Mouse (Mus musculus) MEL (cell line): ENCODE measurements around the gene Arrb1.

Source experiments
- CTCF ChIP-seq, 3 experiments: IDR thresholded peaks in 2 of 3; conservative IDR thresholded peaks in 1 of 3; 2 replicates each; pipeline ENCODE4 v1.5.1; 2011 to 2012; ENCODE audit warnings: low read length in 3 of 3, low read depth in 2 of 3, mild to moderate bottlenecking in 2 of 3, improper control_type of control experiment in 1 of 3, inconsistent platforms in 1 of 3, mixed read lengths in 1 of 3, moderate library complexity in 1 of 3; ENCODE audit not compliant: control insufficient read depth in 1 of 3, insufficient read depth in 1 of 3, poor library complexity in 1 of 3, severe bottlenecking in 1 of 3
- EP300 ChIP-seq, 2 experiments: IDR thresholded peaks; 2 replicates each; pipeline ENCODE4 v1.6.1; 2011; ENCODE audit warnings: improper control_type of control experiment in 2 of 2, low read length in 2 of 2, low read depth in 1 of 2, mild to moderate bottlenecking in 1 of 2
- POLR2A ChIP-seq, 2 experiments: IDR thresholded peaks; 2 replicates each; pipeline ENCODE4 v1.6.1; 2011 to 2012; ENCODE audit warnings: low read length in 2 of 2, mild to moderate bottlenecking in 2 of 2, control low read depth in 1 of 2, improper control_type of control experiment in 1 of 2, low read depth in 1 of 2, moderate library complexity in 1 of 2; ENCODE audit not compliant: control insufficient read depth in 1 of 2, insufficient read depth in 1 of 2, poor library complexity in 1 of 2
- POLR2AphosphoS2 ChIP-seq: IDR thresholded peaks from 2 replicates; pipeline ENCODE4 v1.6.1; 2011; ENCODE audit warnings: low read length, improper control_type of control experiment
- TBP ChIP-seq: IDR thresholded peaks from 2 replicates; pipeline ENCODE4 v1.8.0; 2011; ENCODE audit warnings: low read depth, low read length, improper control_type of control experiment
- USF2 ChIP-seq, 2 experiments: IDR thresholded peaks; 2 replicates each; pipeline ENCODE4 v1.6.1; 2011 to 2012; ENCODE audit warnings: improper control_type of control experiment in 2 of 2, low read length in 2 of 2, borderline replicate concordance in 1 of 2, inconsistent platforms in 1 of 2, low read depth in 1 of 2, mild to moderate bottlenecking in 1 of 2; ENCODE audit not compliant: insufficient read depth in 1 of 2

DNA sequence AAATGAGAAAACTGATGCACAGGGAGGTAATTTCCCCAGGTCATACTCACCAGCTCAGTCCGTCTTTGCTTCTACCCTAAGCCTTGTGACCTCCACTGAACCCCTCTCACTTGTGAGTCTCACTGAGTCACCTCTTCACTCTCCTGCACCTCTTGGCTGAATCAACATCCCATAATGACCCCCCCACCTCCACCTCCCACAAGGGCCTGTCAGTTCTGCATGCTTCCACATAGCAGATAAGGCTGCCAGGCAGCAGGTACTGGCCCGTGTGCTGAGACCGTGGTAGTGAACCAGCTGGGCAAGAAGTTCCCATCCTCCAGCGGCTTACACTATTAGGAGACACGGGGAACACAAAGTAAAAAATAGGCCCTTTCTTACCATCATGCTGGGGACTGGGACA, 55.4 kb downstream of the Arrb1 start:
- TF ChIP-seq CTCF (IDR thresholded peaks at IDR 0.05 in 2 of 3, conservative IDR thresholded peaks at IDR 0.05 in 1 of 3; ENCODE audit: control insufficient read depth in 1 of 3, insufficient read depth in 1 of 3, low read depth in 2 of 3, low read length in 3 of 3, poor library complexity in 1 of 3, severe bottlenecking in 1 of 3): no peak
- no peak for TF ChIP-seq POLR2AphosphoS2
- no peak for TF ChIP-seq EP300 (IDR thresholded peaks at IDR 0.05; ENCODE audit: low read depth in 1 of 2, low read length in 2 of 2)
- no peak for TF ChIP-seq TBP
- TF ChIP-seq POLR2A (IDR thresholded peaks at IDR 0.05; ENCODE audit: control insufficient read depth in 1 of 2, insufficient read depth in 1 of 2, low read depth in 1 of 2, low read length in 2 of 2, poor library complexity in 1 of 2): no peak
- no peak for TF ChIP-seq USF2 (IDR thresholded peaks at IDR 0.05; ENCODE audit: borderline replicate concordance in 1 of 2, insufficient read depth in 1 of 2, low read depth in 1 of 2, low read length in 2 of 2)
